Mouse (Mus musculus) CH12.LX (cell line): ENCODE measurements around the gene Rnf5. TPM values are rescaled to one million over a fixed set of nuclear protein-coding genes. Genes with fewer than 3 reads are reported as not detected.

ENCODE experiments used
- DNase-seq: peaks from one replicate; pipeline ENCODE4 v3.0.0-alpha.2; 2013; ENCODE audit errors: extremely low read depth
- H3K27ac ChIP-seq: 2 replicates; pipeline ENCODE4 v1.5.1; 2012; ENCODE audit warnings: low read depth, mild to moderate bottlenecking, control low read depth, moderate library complexity; ENCODE audit not compliant: insufficient read depth
- H3K27me3 ChIP-seq: replicated peaks from 2 replicates; pipeline ENCODE3; 2012; ENCODE audit warnings: inconsistent platforms
- H3K36me3 ChIP-seq, 2 experiments: replicated peaks in 1 of 2; 2 replicates each; pipeline versions ENCODE3 to v1.6.1; 2012; ENCODE audit warnings: inconsistent platforms in 1 of 2, low read length in 1 of 2, mild to moderate bottlenecking in 1 of 2, mixed read lengths in 1 of 2, moderate library complexity in 1 of 2; ENCODE audit not compliant: control insufficient read depth in 1 of 2, insufficient read depth in 1 of 2
- H3K4me1 ChIP-seq, 2 experiments: 2 replicates each; pipeline ENCODE4 v1.6.1; 2012; ENCODE audit warnings: inconsistent platforms in 1 of 2, moderate library complexity in 1 of 2; ENCODE audit not compliant: insufficient read depth in 2 of 2, control insufficient read depth in 1 of 2
- H3K4me2 ChIP-seq: 2 replicates; pipeline ENCODE4 v1.6.1; 2012; ENCODE audit warnings: low read depth, mild to moderate bottlenecking, control low read depth; ENCODE audit not compliant: poor library complexity, insufficient read depth, severe bottlenecking
- H3K4me3 ChIP-seq, 3 experiments: fragments of 150-350 bp in 1 of 3; sonication (generic) in 1 of 3; replicated peaks in 1 of 3; 2 replicates each; pipeline versions ENCODE3 to v1.5.1; 2011 to 2012; ENCODE audit warnings: low read depth in 2 of 3, low read length in 2 of 3, mild to moderate bottlenecking in 2 of 3, moderate library complexity in 2 of 3, control low read depth in 1 of 3, improper control_type of control experiment in 1 of 3, inconsistent platforms in 1 of 3, mixed read lengths in 1 of 3; ENCODE audit not compliant: poor library complexity in 1 of 3
- H3K79me2 ChIP-seq: replicated peaks from 2 replicates; pipeline ENCODE4 v1.6.1; 2012; ENCODE audit warnings: mild to moderate bottlenecking, moderate library complexity; ENCODE audit not compliant: control insufficient read depth, poor library complexity, insufficient read depth, severe bottlenecking; ENCODE audit errors: extremely low read depth
- H3K9ac ChIP-seq: 2 replicates; pipeline ENCODE4 v1.6.1; 2012; ENCODE audit warnings: low read depth, mild to moderate bottlenecking, control low read depth, moderate library complexity; ENCODE audit not compliant: insufficient read depth
- H3K9me3 ChIP-seq: replicated peaks from 2 replicates; pipeline ENCODE3; 2012; ENCODE audit warnings: low read length, inconsistent platforms, mixed read lengths
- CHD1 ChIP-seq: IDR thresholded peaks from 2 replicates; pipeline ENCODE4 v1.6.1; 2012; ENCODE audit warnings: low read depth, low read length, improper control_type of control experiment, inconsistent platforms
- CHD2 ChIP-seq: IDR thresholded peaks from 2 replicates; pipeline ENCODE4 v1.6.1; 2011; ENCODE audit warnings: low read length, improper control_type of control experiment
- CTCF ChIP-seq, 2 experiments: IDR thresholded peaks in 1 of 2; conservative IDR thresholded peaks in 1 of 2; 2 replicates each; pipeline ENCODE4 v1.5.1; 2011 to 2012; ENCODE audit warnings: low read depth in 2 of 2, low read length in 2 of 2, improper control_type of control experiment in 1 of 2, inconsistent platforms in 1 of 2, mild to moderate bottlenecking in 1 of 2, moderate library complexity in 1 of 2
- ETS1 ChIP-seq: conservative IDR thresholded peaks from 2 replicates; pipeline ENCODE4 v1.6.1; 2012; ENCODE audit warnings: low read depth, mild to moderate bottlenecking, inconsistent platforms, low read length, improper control_type of control experiment, moderate library complexity
- GABPA ChIP-seq: IDR thresholded peaks from 2 replicates; pipeline ENCODE4 v1.6.1; 2012; ENCODE audit warnings: low read depth, low read length, improper control_type of control experiment, inconsistent platforms; ENCODE audit not compliant: insufficient replicate concordance
- JUN ChIP-seq: IDR thresholded peaks from 2 replicates; pipeline ENCODE4 v1.6.1; 2011; ENCODE audit warnings: low read depth, mild to moderate bottlenecking, low read length, improper control_type of control experiment, moderate library complexity; ENCODE audit not compliant: insufficient read depth
- JUND ChIP-seq: conservative IDR thresholded peaks from 2 replicates; pipeline ENCODE4 v1.6.1; 2011; ENCODE audit warnings: low read depth, low read length, improper control_type of control experiment
- KAT2A ChIP-seq: IDR thresholded peaks from 2 replicates; pipeline ENCODE4 v1.6.1; 2012; ENCODE audit warnings: low read length, improper control_type of control experiment, inconsistent platforms; ENCODE audit not compliant: insufficient replicate concordance
- MAX ChIP-seq: IDR thresholded peaks from 2 replicates; pipeline ENCODE4 v1.6.1; 2011; ENCODE audit warnings: low read length, improper control_type of control experiment
- PAX5 ChIP-seq: IDR thresholded peaks from 2 replicates; pipeline ENCODE4 v1.6.1; 2012; ENCODE audit warnings: low read length, inconsistent platforms, mixed read lengths
- POLR2A ChIP-seq: IDR thresholded peaks from 2 replicates; pipeline ENCODE4 v1.6.1; 2011; ENCODE audit warnings: low read depth, mild to moderate bottlenecking, improper control_type of control experiment, low read length
- RAD21 ChIP-seq: IDR thresholded peaks from 2 replicates; pipeline ENCODE4 v1.6.1; 2011; ENCODE audit warnings: low read depth, mild to moderate bottlenecking, low read length, improper control_type of control experiment, moderate library complexity
- RCOR1 ChIP-seq: conservative IDR thresholded peaks from 2 replicates; pipeline ENCODE4 v1.6.1; 2012; ENCODE audit warnings: low read depth, mild to moderate bottlenecking, inconsistent platforms, low read length, improper control_type of control experiment
- SMC3 ChIP-seq: IDR thresholded peaks from 2 replicates; pipeline ENCODE4 v1.6.1; 2011; ENCODE audit warnings: low read depth, low read length, improper control_type of control experiment
- TBP ChIP-seq: conservative IDR thresholded peaks from 2 replicates; pipeline ENCODE4 v1.6.1; 2011; ENCODE audit warnings: low read depth, low read length, improper control_type of control experiment
- TCF12 ChIP-seq: IDR thresholded peaks from 2 replicates; pipeline ENCODE4 v1.6.1; 2014; ENCODE audit warnings: low read depth, mild to moderate bottlenecking, inconsistent platforms, low read length, improper control_type of control experiment
- USF2 ChIP-seq: conservative IDR thresholded peaks from 2 replicates; pipeline ENCODE4 v1.6.1; 2011; ENCODE audit warnings: low read depth, low read length, improper control_type of control experiment
- ZKSCAN1 ChIP-seq: IDR thresholded peaks from 2 replicates; pipeline ENCODE4 v1.6.1; 2012; ENCODE audit warnings: low read depth, inconsistent platforms, low read length, improper control_type of control experiment, borderline replicate concordance
- ZNF384 ChIP-seq: IDR thresholded peaks from 2 replicates; pipeline ENCODE4 v1.6.1; 2012; ENCODE audit warnings: low read depth, low read length, improper control_type of control experiment, inconsistent platforms
- dilution Hi-C: fragments of 300-500 bp; cut with MboI; formaldehyde crosslinking; loops from 2 replicates; pipeline ENCODE4 v1.14.3; 2020; ENCODE audit warnings: low sequenced_read_pairs; ENCODE audit not compliant: extremely low pct_unique_long_range_greater_than_20kb, extremely low pct_ligation_motif_present
- in situ Hi-C: fragments of 300-500 bp; cut with MboI; formaldehyde crosslinking; loops from 3 replicates; pipeline ENCODE4 v1.14.3; 2019; ENCODE audit warnings: low sequenced_read_pairs, low pct_ligation_motif_present, low pct_unique_long_range_greater_than_20kb, mixed read lengths
- polyA plus RNA-seq: library from polyadenylated mRNA; unstranded; fragments of >175 nt; gene quantifications from 2 replicates; pipeline ENCODE4 v1.2.1, GENCODE M21; 2012; ENCODE audit warnings: low read depth; ENCODE audit not compliant: insufficient read length
- total RNA-seq, 2 experiments: library from RNA; depleted of rRNA; stranded (reverse); fragments of 300-350 nt in 1 of 2; fragments of >200 nt in 1 of 2; gene quantifications; 2 replicates each; pipeline ENCODE4 v1.2.3; 2012 to 2014

The Rnf5 gene
- total and polyA plus RNA-seq, 3 experiments: 8.4 to 35.1 (median 20.6) TPM

GRCm38 (mm10) chr17:34623161-34623560 lies 19.7 kb upstream of the Rnf5 start:
- Histone ChIP-seq H3K9me3 (peaks cover 2% of the 10 kb centered on the region), H3K27ac (no peak overlapping the region), H3K79me2 (no peaks in the 10 kb centered on the region), H3K9ac (no peak overlapping the region), H3K27me3 (peaks cover 29% of the 10 kb centered on the region), H3K4me2 (no peak overlapping the region), H3K36me3 (no peaks in the 10 kb centered on the region), H3K4me1 (peaks cover 4 to 6% of the 10 kb centered on the region in 2 experiments; a peak in 3 of 4 replicates), H3K4me3 (no peak overlapping the region)
- in situ Hi-C loops (no loop called here), dilution Hi-C loops (no loop called here)
- TF ChIP-seq ZKSCAN1 (no peak), CTCF (conservative IDR thresholded peaks at IDR 0.05 in 1 of 2, IDR thresholded peaks at IDR 0.05 in 1 of 2; ENCODE audit: low read depth in 2 of 2, low read length in 2 of 2) (peak in 1 of 2 experiments; percentile 67; a peak in 3 of 4 replicates), RAD21 (peak; percentile 72), MAX (no peak), SMC3 (peak; percentile 43)
- no peak for DNase-seq

- H3K36me3 ChIP-seq: no peaks in the 10 kb centered on the region
- in situ Hi-C loops: no loop called here
- no peaks in the 10 kb centered on the region for H3K79me2 ChIP-seq
- DNase-seq: no peak
- dilution Hi-C loops: no loop called here
- no peak overlapping the region for H3K9ac ChIP-seq
- TF ChIP-seq ZNF384 (no peak), KAT2A (no peak), CHD2 (no peak), JUND (no peak), RCOR1 (no peak), RAD21 (no peak), POLR2A (no peak), PAX5 (no peak), ETS1 (no peak), CHD1 (no peak), JUN (no peak)
- H3K27ac ChIP-seq: no peak overlapping the region
- no peak overlapping the region for H3K4me2 ChIP-seq
- no peak overlapping the region for H3K4me3 ChIP-seq
- peaks cover 2 to 3% of the 10 kb centered on the region in 2 experiments; a peak in 2 of 4 replicates for H3K4me1 ChIP-seq
- H3K9me3 ChIP-seq: no peaks in the 10 kb centered on the region
- peaks cover 9% of the 10 kb centered on the region for H3K27me3 ChIP-seq
Observed at GRCm38 (mm10) chr17:34621006-34621405, 17.5 kb upstream of the Rnf5 start.

GRCm38 (mm10) chr17:34618999-34619398 lies 15.5 kb upstream of the Rnf5 start:
- in situ Hi-C loops: loop anchor here (5.0 kb wide), 2 partner anchors 52 to 177 kb away; no protein-coding TSS in a partner anchor
- H3K4me2 ChIP-seq: no peak overlapping the region
- H3K27me3 ChIP-seq: peaks cover 8% of the 10 kb centered on the region
- peak; percentile 80 for DNase-seq
- no peak overlapping the region for H3K4me3 ChIP-seq
- H3K9ac ChIP-seq: no peak overlapping the region
- peaks cover 2 to 3% of the 10 kb centered on the region in 2 experiments; a peak in 2 of 4 replicates for H3K4me1 ChIP-seq
- dilution Hi-C loops: no loop called here
- peaks cover 4 to 18% of the 10 kb centered on the region in 2 experiments for H3K36me3 ChIP-seq
- H3K79me2 ChIP-seq: no peaks in the 10 kb centered on the region
- TF ChIP-seq TBP (no peak), GABPA (no peak), KAT2A (no peak), CHD1 (no peak), TCF12 (no peak), SMC3 (peak; percentile 89), CTCF (conservative IDR thresholded peaks at IDR 0.05 in 1 of 2, IDR thresholded peaks at IDR 0.05 in 1 of 2; ENCODE audit: low read depth in 2 of 2, low read length in 2 of 2) (peak; percentile 89 to 96), RAD21 (peak; percentile 84), USF2 (no peak), ZKSCAN1 (no peak)
- TF ChIP-seq, all 38 proteins: peak for 3
- H3K9me3 ChIP-seq: no peaks in the 10 kb centered on the region
- H3K27ac ChIP-seq: no peak overlapping the region
